Mouse (Mus musculus) forebrain, postnatal 0 days (tissue): ENCODE measurements at regions not wholly inside any gene's neighbourhood (a gene's known extent, or its start where the extent isn't known, plus 50 kb on each side); places are given as distances from the start of the nearest gene placed in this dataset.

Experiments
- ATAC-seq: fragments of 200-750 bp; cut with Nextera tagmentation; 2 replicates; pipeline ENCODE4 v1.8.0; 2017; ENCODE audit warnings: mild to moderate bottlenecking, moderate library complexity
- DNase-seq: peaks from one replicate; pipeline ENCODE4 v3.0.0-alpha.2; 2015
- H3K27ac ChIP-seq: fragments of 300-500 bp; sonication (generic); 2 replicates; pipeline ENCODE4 v1.5.1; 2014; ENCODE audit warnings: low read depth, mild to moderate bottlenecking, antibody characterized with exemption, low read length, moderate library complexity, mixed read lengths
- H3K27me3 ChIP-seq: fragments of 300-500 bp; sonication (generic); 2 replicates; pipeline ENCODE4 v1.6.1; 2014; ENCODE audit warnings: mild to moderate bottlenecking, low read length, mixed read lengths; ENCODE audit not compliant: insufficient read depth
- H3K36me3 ChIP-seq: fragments of 300-500 bp; sonication (generic); 2 replicates; pipeline ENCODE4 v1.6.1; 2014; ENCODE audit warnings: mild to moderate bottlenecking, moderate library complexity; ENCODE audit not compliant: insufficient read depth
- H3K4me1 ChIP-seq: fragments of 300-500 bp; sonication (generic); 2 replicates; pipeline ENCODE4 v1.6.1; 2014; ENCODE audit warnings: antibody characterized with exemption; ENCODE audit not compliant: insufficient read depth
- H3K4me2 ChIP-seq: fragments of 300-500 bp; sonication (generic); 2 replicates; pipeline ENCODE4 v1.6.1; 2014; ENCODE audit warnings: low read depth, mild to moderate bottlenecking, moderate library complexity
- H3K4me3 ChIP-seq: fragments of 300-500 bp; sonication (generic); 2 replicates; pipeline ENCODE4 v1.5.1; 2014; ENCODE audit warnings: low read depth, low read length, mixed read lengths
- H3K9ac ChIP-seq: fragments of 300-500 bp; sonication (generic); 2 replicates; pipeline ENCODE4 v1.6.1; 2014; ENCODE audit warnings: mild to moderate bottlenecking
- H3K9me3 ChIP-seq: fragments of 300-500 bp; sonication (generic); 2 replicates; pipeline ENCODE4 v1.6.1; 2016; ENCODE audit warnings: low read length
- CTCF ChIP-seq: sonication (generic); IDR thresholded peaks from 2 replicates; pipeline ENCODE4 v1.5.1; 2016; ENCODE audit warnings: antibody characterized with exemption, control low read depth, low read depth
- WGBS: fragments of 180-500 bp; shearing (Covaris S2); extraction: QIAGEN DNeasy Blood & Tissue Kit; methylation state at CpG from one replicate; pipeline ENCODE4 v1.1.7; 2014; 5-methylcytosine and 5-hydroxymethylcytosine counted together

DNA sequence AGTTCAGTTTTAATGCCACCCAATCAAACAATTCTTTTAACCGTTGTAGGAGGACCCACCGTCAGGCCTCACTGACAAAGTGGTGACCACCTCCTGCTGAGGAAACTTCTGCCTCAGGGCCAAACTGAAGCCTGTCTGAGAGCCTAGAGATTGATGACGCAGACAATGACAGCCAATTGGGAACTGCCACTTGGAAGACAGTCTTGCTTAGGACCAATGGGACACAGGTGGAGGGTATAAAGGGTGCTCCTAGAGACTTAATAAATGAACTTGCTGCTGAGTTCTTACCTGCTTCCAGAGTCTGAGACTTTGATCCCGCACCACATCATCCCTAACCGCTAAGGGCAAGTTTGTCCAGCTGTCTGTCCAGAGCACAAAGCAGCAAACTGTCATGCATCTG is 80.0 kb downstream of the Tbx4 start:
- no peaks in the 10 kb centered on the region for H3K36me3 ChIP-seq
- DNase-seq = no peak
- no peaks in the 10 kb centered on the region for H3K9me3 ChIP-seq
- no peak overlapping the region for H3K4me2 ChIP-seq
- no peak for TF ChIP-seq CTCF
- no peak overlapping the region for H3K4me3 ChIP-seq
- H3K9ac ChIP-seq = no peak overlapping the region
- no peak overlapping the region for H3K27ac ChIP-seq
- H3K27me3 ChIP-seq = no peaks in the 10 kb centered on the region
- H3K4me1 ChIP-seq = no peaks in the 10 kb centered on the region
- 72% methylated on average over 5 of the region's 5 CpGs for WGBS
- ATAC-seq = no peak

DNA sequence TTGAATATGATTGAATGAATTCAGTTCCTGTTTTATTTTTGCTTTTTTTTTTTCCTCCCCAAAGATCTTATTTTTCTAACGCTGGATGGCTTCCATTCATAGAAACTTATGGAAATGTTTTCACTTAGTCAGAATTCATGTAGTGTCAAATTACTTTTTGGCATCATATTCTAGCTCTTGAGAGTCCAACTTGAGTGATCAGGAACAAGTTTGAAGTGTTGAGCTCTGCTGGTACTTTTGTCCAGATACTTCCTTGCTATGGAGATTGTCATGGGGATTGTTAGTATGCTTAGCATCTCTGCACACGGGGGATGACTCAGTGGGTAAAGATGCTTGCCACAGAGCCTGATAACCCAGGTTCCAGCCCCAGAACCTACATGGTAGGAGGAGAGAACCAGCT is 84.1 kb downstream of the Tbx4 start:
- ATAC-seq (no peak), DNase-seq (no peak)
- Histone ChIP-seq H3K27ac (no peak overlapping the region), H3K4me2 (no peak overlapping the region), H3K27me3 (no peaks in the 10 kb centered on the region), H3K4me3 (no peak overlapping the region), H3K36me3 (no peaks in the 10 kb centered on the region), H3K4me1 (no peaks in the 10 kb centered on the region), H3K9me3 (no peaks in the 10 kb centered on the region), H3K9ac (no peak overlapping the region)
- no peak for TF ChIP-seq CTCF
- WGBS = 60% methylated on average over 2 of the region's 2 CpGs

DNA sequence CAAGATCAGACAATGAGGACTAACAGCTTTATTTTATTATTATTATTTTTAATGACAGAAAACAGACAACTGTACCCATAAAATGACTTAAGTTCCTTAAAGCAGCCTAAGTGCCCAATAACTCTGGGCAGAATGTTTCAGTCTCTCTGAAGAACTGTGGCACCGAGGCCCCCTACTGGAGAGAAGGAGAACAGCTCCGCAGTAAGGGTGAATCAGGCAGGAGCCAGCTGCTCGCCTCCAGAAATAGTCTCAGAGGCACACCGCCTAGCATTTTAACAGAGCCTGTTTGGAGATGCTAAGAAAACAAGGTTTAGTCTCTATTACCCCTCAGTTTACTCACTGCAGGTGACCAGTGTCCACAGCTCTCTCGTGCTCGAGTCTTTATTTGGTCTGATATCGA is 86.2 kb downstream of the Tbx4 start:
- WGBS = 25% methylated on average over 7 of the region's 7 CpGs
- Histone ChIP-seq H3K9me3 (no peaks in the 10 kb centered on the region), H3K27ac (no peak overlapping the region), H3K4me2 (no peak overlapping the region), H3K36me3 (no peaks in the 10 kb centered on the region), H3K9ac (no peak overlapping the region), H3K4me3 (no peak overlapping the region), H3K27me3 (no peaks in the 10 kb centered on the region), H3K4me1 (no peaks in the 10 kb centered on the region)
- peak; percentile 95 for TF ChIP-seq CTCF
- DNase-seq (peak; percentile 85), ATAC-seq (peak; percentile 51)

DNA sequence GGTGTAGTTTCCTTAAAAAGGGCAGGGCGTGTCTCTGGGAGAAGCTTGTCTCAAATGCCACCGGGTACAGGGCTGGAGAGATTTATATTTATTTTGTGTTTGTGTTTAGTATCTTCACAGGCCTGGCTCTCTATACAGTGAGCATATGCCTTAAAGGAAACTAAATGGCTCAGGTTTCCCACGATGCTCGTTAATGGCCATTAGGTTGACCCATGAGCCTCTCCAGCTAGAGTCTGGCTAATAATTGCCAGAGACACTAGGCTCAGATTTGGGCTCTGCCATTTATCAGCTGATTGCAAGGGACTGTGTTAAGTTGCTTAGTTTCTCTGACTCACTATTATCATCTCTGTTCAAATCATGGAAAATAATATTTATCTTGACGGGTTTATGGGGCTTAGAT is 87.5 kb downstream of the Tbx4 start:
- H3K27me3 ChIP-seq = no peaks in the 10 kb centered on the region
- no peak overlapping the region for H3K4me2 ChIP-seq
- H3K9me3 ChIP-seq = no peaks in the 10 kb centered on the region
- H3K4me1 ChIP-seq = no peaks in the 10 kb centered on the region
- H3K36me3 ChIP-seq = no peaks in the 10 kb centered on the region
- ATAC-seq = no peak
- DNase-seq = no peak
- no peak overlapping the region for H3K27ac ChIP-seq
- no peak for TF ChIP-seq CTCF
- WGBS = 70% methylated on average over 5 of the region's 5 CpGs
- no peak overlapping the region for H3K4me3 ChIP-seq
- no peak overlapping the region for H3K9ac ChIP-seq

DNA sequence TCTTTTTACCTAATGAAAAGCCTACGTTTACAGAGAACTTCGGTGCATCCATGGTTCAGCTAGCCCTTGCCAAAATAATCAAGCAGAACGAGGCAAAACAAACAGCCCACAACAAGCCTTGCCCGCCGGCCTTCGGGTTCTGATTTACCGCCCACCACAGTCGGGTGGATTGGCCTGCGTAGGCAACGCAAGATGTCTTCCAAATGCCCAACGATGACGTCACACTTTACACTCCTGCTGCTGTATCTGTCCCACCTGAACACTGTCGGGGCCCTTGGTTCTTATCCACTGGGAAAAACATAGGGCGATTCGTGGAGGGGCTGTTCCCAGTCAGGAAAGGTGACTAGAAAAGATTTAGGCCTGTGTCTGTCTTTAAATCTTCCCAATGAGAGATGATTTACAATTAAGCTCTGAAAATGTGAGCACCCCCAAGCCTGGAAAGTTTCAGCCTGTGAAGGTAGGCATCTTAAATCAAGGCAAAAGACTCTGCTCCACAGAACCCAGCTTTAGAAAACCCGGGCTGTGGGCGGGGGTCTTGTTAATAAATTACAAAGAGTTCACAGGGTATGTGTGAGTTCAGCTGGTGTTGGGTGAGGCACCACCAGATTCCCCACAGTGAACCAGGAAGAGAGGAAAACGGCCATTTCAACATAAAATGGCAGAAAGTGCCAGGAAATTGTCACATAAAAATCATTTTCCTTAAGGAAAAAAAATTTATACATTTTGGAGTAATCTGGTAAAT is 90.6 kb downstream of the Tbx4 start:
- 78% methylated on average over 18 of the region's 18 CpGs for WGBS
- Histone ChIP-seq H3K27me3 (no peaks in the 10 kb centered on the region), H3K9ac (no peak overlapping the region)

DNA sequence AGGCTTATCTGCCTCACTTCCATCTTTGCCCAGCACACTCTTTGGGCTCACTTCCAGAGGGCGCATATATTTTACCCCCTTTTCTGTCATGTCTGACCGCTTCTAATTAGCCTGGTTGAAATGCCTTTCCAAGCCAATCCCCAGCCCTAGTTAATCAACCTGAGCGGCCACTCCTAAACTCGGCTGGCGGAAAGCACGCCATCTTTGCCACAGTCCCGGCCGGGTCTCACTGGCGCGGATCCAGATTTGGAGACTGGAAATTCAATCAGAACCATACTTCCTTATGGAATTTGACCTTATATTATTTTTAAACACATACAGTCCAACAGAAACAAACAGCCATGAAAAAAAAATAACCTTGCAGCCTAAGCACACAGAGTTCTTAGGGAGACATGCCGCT is 94.2 kb downstream of the Tbx4 start:
- ATAC-seq = no peak
- H3K27ac ChIP-seq = no peak overlapping the region
- no peak overlapping the region for H3K4me3 ChIP-seq
- no peaks in the 10 kb centered on the region for H3K36me3 ChIP-seq
- no peaks in the 10 kb centered on the region for H3K9me3 ChIP-seq
- no peak for DNase-seq
- no peaks in the 10 kb centered on the region for H3K27me3 ChIP-seq
- no peak overlapping the region for H3K4me2 ChIP-seq
- H3K9ac ChIP-seq = no peak overlapping the region
- no peak for TF ChIP-seq CTCF
- WGBS = 68% methylated on average over 11 of the region's 11 CpGs
- no peaks in the 10 kb centered on the region for H3K4me1 ChIP-seq

More for the DNA sequence above, 90.6 kb downstream of the Tbx4 start:
- no peaks in the 10 kb centered on the region for H3K36me3 ChIP-seq
- H3K4me1 ChIP-seq = no peaks in the 10 kb centered on the region
- no peak overlapping the region for H3K4me3 ChIP-seq
- ATAC-seq (no peak), DNase-seq (no peak)
- H3K4me2 ChIP-seq = no peak overlapping the region
- no peaks in the 10 kb centered on the region for H3K9me3 ChIP-seq
- no peak overlapping the region for H3K27ac ChIP-seq
- no peak for TF ChIP-seq CTCF

DNA sequence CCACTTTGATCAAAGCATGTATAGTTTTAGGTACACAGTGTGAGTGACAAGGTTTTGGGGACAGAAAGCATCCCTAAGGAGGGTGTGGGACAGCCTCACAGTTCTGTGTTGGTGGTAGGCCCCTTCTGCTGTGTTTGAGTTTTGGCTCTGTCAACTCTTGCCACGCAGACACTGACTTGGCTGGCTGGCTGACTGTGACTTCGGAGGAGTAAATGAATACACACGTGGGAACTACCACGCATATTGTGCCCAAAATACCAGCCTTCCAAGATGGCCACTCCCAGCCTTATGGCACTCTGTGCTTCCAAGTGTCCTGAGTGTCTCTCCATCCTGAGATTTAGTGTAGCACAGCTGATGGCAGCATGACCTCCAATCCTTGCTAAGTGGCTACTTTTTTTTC is 95.3 kb downstream of the Tbx4 start:
- H3K4me1 ChIP-seq = no peaks in the 10 kb centered on the region
- no peaks in the 10 kb centered on the region for H3K9me3 ChIP-seq
- H3K4me3 ChIP-seq = no peak overlapping the region
- WGBS = 53% methylated on average over 4 of the region's 4 CpGs
- TF ChIP-seq CTCF = no peak
- H3K36me3 ChIP-seq = no peaks in the 10 kb centered on the region
- no peaks in the 10 kb centered on the region for H3K27me3 ChIP-seq
- H3K9ac ChIP-seq = no peak overlapping the region
- no peak overlapping the region for H3K27ac ChIP-seq
- no peak overlapping the region for H3K4me2 ChIP-seq
- DNase-seq = peak; percentile 37
- ATAC-seq = peak; percentile 64
